Mouse (Mus musculus): ENCODE results near the gene H2-Oa. TPM values are rescaled to one million over a fixed set of nuclear protein-coding genes. Genes with fewer than 3 reads are reported as not detected.

The H2-Oa gene
- polyA plus RNA-seq, 1 experiment from 2014 or later, result 1.4 TPM

- WGBS (ENCODE audit: missing documents), result 42% methylated on average over 7 of the region's 7 CpGs
- H3K4me3 ChIP-seq (ENCODE audit: inconsistent target), result no peak overlapping the region
These were observed 1.2 kb downstream of the H2-Oa start for GRCm38 (mm10) chr17:34093199-34093874.

DNA sequence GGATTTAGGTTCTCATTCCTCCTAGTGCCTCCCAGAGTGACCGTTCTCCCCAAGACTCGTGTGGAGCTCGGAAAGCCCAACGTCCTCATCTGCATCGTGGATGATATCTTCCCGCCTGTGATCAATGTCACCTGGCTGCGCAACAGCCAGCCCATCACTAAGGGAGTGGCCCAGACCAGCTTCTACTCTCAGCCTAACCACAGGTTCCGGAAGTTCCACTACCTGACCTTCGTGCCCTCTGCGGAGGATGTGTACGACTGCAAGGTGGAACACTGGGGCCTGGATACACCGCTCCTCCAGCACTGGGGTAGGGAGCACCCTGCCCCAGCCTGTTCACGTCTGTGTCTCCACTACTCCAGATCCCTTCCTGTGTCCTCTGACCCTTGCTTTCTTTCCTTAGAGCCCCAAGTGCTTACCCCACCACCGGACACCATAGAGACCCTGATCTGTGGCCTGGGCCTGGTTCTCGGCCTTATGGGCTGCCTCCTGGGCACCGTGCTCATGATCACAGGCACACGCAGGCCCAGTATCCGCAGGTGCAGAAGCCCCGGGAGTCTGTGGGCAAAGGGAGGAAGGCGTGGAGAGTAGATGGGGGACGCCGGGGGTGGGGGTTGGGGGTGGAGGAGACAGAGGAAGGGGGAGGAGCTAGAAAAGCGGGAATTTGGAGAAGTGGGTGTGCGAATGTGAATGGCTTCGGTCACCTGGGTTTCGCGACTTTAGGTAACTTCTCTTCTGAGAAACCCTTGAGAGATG is 2.3 kb downstream of the H2-Oa start:
- H3K79me2 ChIP-seq (ENCODE audit: inconsistent target), result no peaks in the 10 kb centered on the region
- no peak overlapping the region for H3K27ac ChIP-seq
- no peak overlapping the region for H3K4me3 ChIP-seq (ENCODE audit: inconsistent target)
- no peaks in the 10 kb centered on the region for H3K36me3 ChIP-seq (ENCODE audit: inconsistent target)
- 59% methylated on average over 22 of the region's 27 CpGs for WGBS (ENCODE audit: missing documents)

More at GRCm38 (mm10) chr17:34093199-34093874, 1.2 kb downstream of the H2-Oa start:
- Histone ChIP-seq H3K36me3 (ENCODE audit: inconsistent target) (no peaks in the 10 kb centered on the region), H3K79me2 (ENCODE audit: inconsistent target) (no peaks in the 10 kb centered on the region), H3K27ac (no peak overlapping the region)

DNA sequence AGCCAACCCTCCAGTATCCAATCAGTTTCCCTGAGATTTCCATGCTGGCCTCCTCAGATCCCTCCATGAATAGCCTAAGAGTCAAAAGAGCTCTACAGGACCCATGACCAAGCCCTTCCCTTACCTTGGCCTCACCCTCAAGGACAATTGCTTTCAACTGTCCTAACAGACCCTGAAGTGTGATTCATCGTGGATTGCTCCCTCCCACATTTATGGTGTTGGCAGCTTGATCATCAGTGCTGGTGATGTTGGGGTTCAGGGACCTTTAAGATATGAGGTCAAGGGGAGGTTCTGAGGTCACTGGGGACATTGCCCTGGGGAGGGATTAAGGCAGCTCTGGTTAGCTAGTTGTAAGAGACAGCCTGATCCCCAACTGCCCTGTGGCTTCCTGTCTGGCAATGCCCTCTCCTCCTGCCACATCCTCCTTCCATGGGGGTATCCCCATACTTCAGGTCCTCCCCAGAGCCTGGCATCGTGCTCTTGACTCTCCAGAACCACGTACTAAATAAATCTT is 4.4 kb downstream of the H2-Oa start:
- Histone ChIP-seq H3K27ac (no peak overlapping the region), H3K36me3 (ENCODE audit: inconsistent target) (no peaks in the 10 kb centered on the region), H3K79me2 (ENCODE audit: inconsistent target) (no peaks in the 10 kb centered on the region; the same call in 1 of the 2 replicates), H3K4me3 (ENCODE audit: inconsistent target) (no peak overlapping the region)
- 26% methylated on average over 3 of the region's 3 CpGs for WGBS (ENCODE audit: missing documents)

- no peaks in the 10 kb centered on the region; the same call in 1 of the 2 replicates for H3K79me2 ChIP-seq (ENCODE audit: inconsistent target)
- WGBS (ENCODE audit: missing documents), result 59% methylated on average over 5 of the region's 5 CpGs
- H3K4me3 ChIP-seq (ENCODE audit: inconsistent target), result no peak overlapping the region
These were observed 5.1 kb downstream of the H2-Oa start for GRCm38 (mm10) chr17:34097272-34097671.

DNA sequence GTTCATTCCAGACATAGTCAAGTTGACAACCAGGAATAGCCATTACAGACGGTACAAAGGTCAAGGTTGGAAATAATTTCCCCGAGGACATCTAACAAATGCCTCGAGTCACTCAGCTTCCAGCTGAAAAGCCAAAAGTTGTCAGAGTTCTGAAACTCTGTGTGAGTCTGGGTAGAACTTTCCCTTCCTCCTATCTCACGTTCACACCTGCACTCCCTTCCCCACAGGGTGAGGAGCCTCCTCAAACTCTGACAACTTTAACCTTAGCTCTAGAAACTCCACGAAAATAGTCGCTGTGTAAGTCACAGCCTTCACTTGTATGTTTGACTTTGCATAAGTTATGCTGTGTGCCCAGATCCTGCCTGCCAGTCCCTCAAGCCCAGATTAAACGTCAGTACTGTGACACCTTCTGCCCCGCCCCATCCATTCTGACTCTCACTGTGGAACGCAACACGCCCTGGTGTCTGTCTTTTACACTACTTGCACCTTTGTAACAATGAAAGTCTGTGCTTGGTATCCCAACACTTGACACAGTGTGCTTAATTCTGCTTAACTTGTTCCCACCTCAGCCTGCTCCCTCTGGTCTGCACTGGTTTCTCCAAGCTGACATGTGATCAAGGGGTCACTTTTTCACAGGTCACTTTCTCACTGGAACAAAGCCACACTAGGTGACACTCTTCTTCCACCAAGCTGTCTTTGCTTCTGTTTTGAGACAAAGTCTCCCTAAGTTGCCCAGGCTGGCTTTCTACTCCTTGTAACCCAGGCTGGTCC is 6.8 kb downstream of the H2-Oa start:
- H3K36me3 ChIP-seq (ENCODE audit: inconsistent target), result no peaks in the 10 kb centered on the region
- no peaks in the 10 kb centered on the region; the same call in 1 of the 2 replicates for H3K79me2 ChIP-seq (ENCODE audit: inconsistent target)
- H3K27ac ChIP-seq, result no peak overlapping the region
- 73% methylated on average over 9 of the region's 10 CpGs for WGBS (ENCODE audit: missing documents)
- no peak overlapping the region for H3K4me3 ChIP-seq (ENCODE audit: inconsistent target)

More at GRCm38 (mm10) chr17:34097272-34097671, 5.1 kb downstream of the H2-Oa start:
- Histone ChIP-seq H3K27ac (no peak overlapping the region), H3K36me3 (ENCODE audit: inconsistent target) (no peaks in the 10 kb centered on the region)

DNA sequence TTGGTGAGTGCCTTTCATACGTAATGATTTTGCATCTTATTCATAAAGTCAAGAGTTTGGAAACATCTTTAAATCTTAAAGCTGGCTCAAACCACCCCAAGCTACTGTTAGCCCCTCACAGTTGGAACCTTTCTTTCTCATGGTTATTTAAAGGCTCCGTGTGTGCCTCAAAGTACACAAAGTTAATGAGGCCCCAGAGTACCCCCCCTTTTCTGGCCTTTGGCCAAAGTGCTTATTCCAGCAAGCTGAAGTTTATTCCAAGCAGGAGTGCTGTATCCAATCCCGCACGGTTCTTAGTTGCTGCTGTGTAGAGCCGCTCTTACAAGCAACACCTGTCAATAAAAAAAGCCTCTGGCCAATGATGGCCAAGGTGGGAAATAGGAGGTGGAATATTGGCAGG is 7.4 kb downstream of the H2-Oa start:
- 78% methylated on average over 5 of the region's 5 CpGs for WGBS (ENCODE audit: missing documents)
- Histone ChIP-seq H3K27ac (no peak overlapping the region), H3K79me2 (ENCODE audit: inconsistent target) (no peaks in the 10 kb centered on the region; the same call in 1 of the 2 replicates), H3K4me3 (ENCODE audit: inconsistent target) (no peak overlapping the region), H3K36me3 (ENCODE audit: inconsistent target) (no peaks in the 10 kb centered on the region)

- no peaks in the 10 kb centered on the region; the same call in 1 of the 2 replicates for H3K79me2 ChIP-seq (ENCODE audit: inconsistent target)
- H3K4me3 ChIP-seq (ENCODE audit: inconsistent target), result peak overlapping the region; percentile 37; the same call in 1 of the 2 replicates
- no peaks in the 10 kb centered on the region for H3K36me3 ChIP-seq (ENCODE audit: inconsistent target)
- WGBS (ENCODE audit: missing documents), result 26% methylated on average over 5 of the region's 5 CpGs
- H3K27ac ChIP-seq, result peak overlapping the region; percentile 78
These were observed 9.0 kb downstream of the H2-Oa start for GRCm38 (mm10) chr17:34101185-34101584.

DNA sequence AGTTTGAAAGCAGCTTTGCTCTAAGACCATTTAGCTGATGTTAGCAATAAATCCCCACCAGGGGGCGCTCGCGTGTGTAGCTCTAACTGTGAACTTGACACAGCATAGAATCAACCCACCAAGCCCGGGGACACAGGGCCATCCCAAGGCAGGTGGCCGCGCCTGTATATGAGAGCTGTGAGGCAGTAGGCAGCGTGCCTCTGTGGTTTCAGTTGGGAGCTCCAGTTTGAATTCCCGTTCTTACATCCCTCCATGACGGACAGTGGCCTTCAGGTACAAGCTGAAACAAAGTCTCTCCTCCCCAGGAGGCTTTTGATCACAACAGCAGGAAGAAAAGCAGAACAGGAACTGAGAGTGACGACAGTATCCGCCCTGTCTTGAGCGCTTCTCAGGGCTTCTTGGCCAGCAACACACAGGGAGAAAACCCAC is 9.5 kb downstream of the H2-Oa start:
- H3K27ac ChIP-seq, result peak overlapping the region; percentile 78
- WGBS (ENCODE audit: missing documents), result 2% methylated on average over 12 of the region's 12 CpGs
- peak overlapping the region; percentile 37 for H3K4me3 ChIP-seq (ENCODE audit: inconsistent target)
- H3K36me3 ChIP-seq (ENCODE audit: inconsistent target), result no peaks in the 10 kb centered on the region
- H3K79me2 ChIP-seq (ENCODE audit: inconsistent target), result no peaks in the 10 kb centered on the region; the same call in 1 of the 2 replicates

GRCm38 (mm10) chr17:34102831-34103230 is 10.7 kb downstream of the H2-Oa start:
- 0 out of 2 replicates have a peak overlapping the region, but pooled peaks have one; percentile 78 for H3K27ac ChIP-seq
- no peaks in the 10 kb centered on the region; the same call in 1 of the 2 replicates for H3K79me2 ChIP-seq (ENCODE audit: inconsistent target)
- peak overlapping the region; percentile 11; the same call in 1 of the 2 replicates for H3K4me3 ChIP-seq (ENCODE audit: inconsistent target)
- WGBS (ENCODE audit: missing documents), result 4% methylated on average over 6 of the region's 6 CpGs
- H3K36me3 ChIP-seq (ENCODE audit: inconsistent target), result no peaks in the 10 kb centered on the region

GRCm38 (mm10) chr17:34104804-34105203 is 12.7 kb downstream of the H2-Oa start:
- Histone ChIP-seq H3K36me3 (ENCODE audit: inconsistent target) (no peaks in the 10 kb centered on the region), H3K79me2 (ENCODE audit: inconsistent target) (no peaks in the 10 kb centered on the region; the same call in 1 of the 2 replicates), H3K27ac (no peak overlapping the region), H3K4me3 (ENCODE audit: inconsistent target) (no peak overlapping the region)
- WGBS (ENCODE audit: missing documents), result 73% methylated on average over 9 of the region's 9 CpGs

DNA sequence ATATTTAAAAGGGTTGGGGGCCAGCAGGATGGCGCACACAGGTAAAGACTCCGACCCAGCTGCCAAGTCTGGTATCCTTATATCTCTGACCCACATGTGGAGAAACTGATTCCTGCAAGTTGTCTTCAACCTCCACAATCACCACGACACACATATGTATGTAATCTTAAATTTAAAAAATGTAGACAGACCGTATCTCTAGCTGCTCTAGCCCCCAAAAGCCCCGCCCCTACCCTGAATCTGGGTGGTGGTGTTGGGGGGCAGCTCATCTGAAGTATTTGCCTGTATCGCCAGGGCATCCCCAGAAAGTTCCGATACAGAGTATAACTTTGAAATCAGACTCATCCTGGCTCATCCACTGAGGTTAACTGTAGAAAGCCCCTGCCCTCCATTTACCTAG is 14.4 kb downstream of the H2-Oa start:
- 92% methylated on average over 6 of the region's 7 CpGs for WGBS (ENCODE audit: missing documents)
- H3K27ac ChIP-seq, result no peak overlapping the region
- no peaks in the 10 kb centered on the region for H3K79me2 ChIP-seq (ENCODE audit: inconsistent target)
- H3K4me3 ChIP-seq (ENCODE audit: inconsistent target), result no peak overlapping the region
- peaks cover 7% of the 10 kb centered on the region for H3K36me3 ChIP-seq (ENCODE audit: inconsistent target)

DNA sequence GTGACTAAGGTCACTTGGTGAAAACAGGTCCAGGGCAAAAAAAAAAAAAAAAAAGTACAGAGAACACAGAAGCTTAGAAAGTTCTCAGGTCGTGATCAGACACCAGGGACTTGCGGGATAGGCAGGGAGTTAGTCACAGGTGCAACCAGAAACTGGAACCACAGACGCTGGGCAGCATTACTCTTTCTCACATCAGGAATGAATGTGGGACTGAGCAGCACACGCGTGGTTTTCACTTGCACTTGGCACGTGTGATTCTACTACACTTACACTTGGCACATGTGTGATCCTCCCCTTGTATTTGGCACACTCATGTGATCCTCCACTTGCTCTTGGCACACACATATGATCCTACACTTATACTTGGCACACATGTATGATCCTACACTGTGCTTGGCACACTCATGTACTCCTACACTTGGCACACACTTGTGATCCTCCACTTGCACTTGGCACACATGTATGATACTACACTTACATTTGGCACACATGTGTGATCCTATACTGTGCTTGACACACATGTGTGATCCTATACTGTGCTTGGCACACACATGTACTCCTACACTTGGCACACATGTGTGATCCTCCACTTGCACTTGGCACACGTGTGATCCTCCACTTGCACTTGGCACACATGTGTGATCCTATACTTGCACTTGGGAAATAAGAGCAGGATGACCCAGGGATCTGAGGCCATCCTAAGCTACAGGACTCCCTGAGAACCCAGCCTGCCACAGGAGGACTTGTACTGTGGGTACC is 15.1 kb downstream of the H2-Oa start:
- WGBS (ENCODE audit: missing documents), result 91% methylated on average over 7 of the region's 7 CpGs
- Histone ChIP-seq H3K4me3 (ENCODE audit: inconsistent target) (no peak overlapping the region), H3K27ac (no peak overlapping the region), H3K36me3 (ENCODE audit: inconsistent target) (peaks cover 14% of the 10 kb centered on the region), H3K79me2 (ENCODE audit: inconsistent target) (peaks cover under 1% of the 10 kb centered on the region; the same call in 1 of the 2 replicates)

- peaks cover 12% of the 10 kb centered on the region for H3K79me2 ChIP-seq (ENCODE audit: inconsistent target)
- 100% methylated on average over 3 of the region's 6 CpGs for WGBS (ENCODE audit: missing documents)
- H3K27ac ChIP-seq, result no peak overlapping the region
- peaks cover 26% of the 10 kb centered on the region for H3K36me3 ChIP-seq (ENCODE audit: inconsistent target)
- H3K4me3 ChIP-seq (ENCODE audit: inconsistent target), result no peak overlapping the region
These were observed 16.3 kb downstream of the H2-Oa start for GRCm38 (mm10) chr17:34108460-34108859.
